Mouse (Mus musculus) heart, embryonic 11.5 days (tissue): ENCODE data around the gene Islr2. TPM values are rescaled to one million over a fixed set of nuclear protein-coding genes. Genes with fewer than 3 reads are reported as not detected.

Source experiments
- ATAC-seq: fragments of 200-750 bp; cut with Nextera tagmentation; replicated peaks from 2 replicates; pipeline ENCODE4 v1.8.0; 2017; ENCODE audit warnings: moderate library complexity; ENCODE audit not compliant: insufficient number of reproducible peaks, low FRiP score, low TSS enrichment
- H3K27ac ChIP-seq: fragments of 300-500 bp; sonication (generic); 2 replicates; pipeline ENCODE4 v1.5.1; 2014; ENCODE audit warnings: mild to moderate bottlenecking, low read depth, low read length
- H3K27me3 ChIP-seq: fragments of 300-500 bp; sonication (generic); 2 replicates; pipeline ENCODE4 v1.6.1; 2014; ENCODE audit warnings: mild to moderate bottlenecking, low read length, mixed read lengths; ENCODE audit not compliant: control insufficient read depth, insufficient read depth
- H3K36me3 ChIP-seq: fragments of 300-500 bp; sonication (generic); 2 replicates; pipeline ENCODE4 v1.6.1; 2014; ENCODE audit warnings: mild to moderate bottlenecking, low read length, moderate library complexity, mixed read lengths; ENCODE audit not compliant: control insufficient read depth, insufficient read depth
- H3K4me1 ChIP-seq: fragments of 300-500 bp; sonication (generic); 2 replicates; pipeline ENCODE4 v1.6.1; 2014; ENCODE audit warnings: low read length; ENCODE audit not compliant: control insufficient read depth, insufficient read depth
- H3K4me2 ChIP-seq: fragments of 300-500 bp; sonication (generic); 2 replicates; pipeline ENCODE4 v1.6.1; 2014; ENCODE audit warnings: mild to moderate bottlenecking, moderate library complexity
- H3K4me3 ChIP-seq: fragments of 300-500 bp; sonication (generic); 2 replicates; pipeline ENCODE4 v1.5.1; 2014; ENCODE audit warnings: low read depth, low read length
- H3K9ac ChIP-seq: fragments of 300-500 bp; sonication (generic); 2 replicates; pipeline ENCODE4 v1.6.1; 2014; ENCODE audit warnings: mild to moderate bottlenecking, low read depth, low read length, moderate library complexity
- H3K9me3 ChIP-seq: fragments of 300-500 bp; sonication (generic); replicated peaks from 2 replicates; pipeline ENCODE4 v1.6.1; 2016; ENCODE audit warnings: low read length; ENCODE audit not compliant: control insufficient read depth
- WGBS: fragments of 180-500 bp; shearing (Covaris S2); extraction: QIAGEN DNeasy Blood & Tissue Kit; methylation state at CpG from one replicate; pipeline ENCODE4 v1.1.7; 2014; ENCODE audit not compliant: insufficient replicate concordance; 5-methylcytosine and 5-hydroxymethylcytosine counted together
- polyA plus RNA-seq: library from polyadenylated mRNA; unstranded; fragments of >200 nt; fragmentation: Nextera tagmentation; extraction: Ambion mirVana; gene quantifications from 2 replicates; pipeline ENCODE4 v1.2.1, GENCODE M21; 2014

Islr2 gene
- polyA plus RNA-seq, 1 experiment from 2014 or later, result 0.19 TPM

- Histone ChIP-seq H3K4me3 (no peak overlapping the region), H3K27me3 (no peaks in the 10 kb centered on the region), H3K36me3 (peaks cover 25% of the 10 kb centered on the region), H3K4me2 (no peak overlapping the region), H3K27ac (no peak overlapping the region), H3K4me1 (peaks cover 11% of the 10 kb centered on the region), H3K9me3 (no peaks in the 10 kb centered on the region), H3K9ac (no peak overlapping the region)
- no peak for ATAC-seq
- WGBS, result 92% methylated on average over 9 of the region's 9 CpGs
Measured at GRCm38 (mm10) chr9:58228777-58229466, 24.8 kb upstream of the Islr2 start.

- Histone ChIP-seq H3K4me1 (no peaks in the 10 kb centered on the region), H3K36me3 (peaks cover 32% of the 10 kb centered on the region), H3K9ac (0 out of 2 replicates have a peak overlapping the region, but pooled peaks have one; percentile 16), H3K4me3 (no peak overlapping the region), H3K9me3 (no peaks in the 10 kb centered on the region), H3K27ac (no peak overlapping the region), H3K4me2 (no peak overlapping the region), H3K27me3 (no peaks in the 10 kb centered on the region)
- no peak for ATAC-seq
- WGBS, result 55% methylated on average over 9 of the region's 9 CpGs
Measured at GRCm38 (mm10) chr9:58225915-58226913, 22.1 kb upstream of the Islr2 start.

- H3K4me2 ChIP-seq, result no peak overlapping the region
- H3K36me3 ChIP-seq, result peaks cover 21% of the 10 kb centered on the region
- ATAC-seq, result no peak
- WGBS, result 86% methylated on average over 2 of the region's 2 CpGs
- no peaks in the 10 kb centered on the region for H3K9me3 ChIP-seq
- no peak overlapping the region for H3K4me3 ChIP-seq
- no peak overlapping the region for H3K9ac ChIP-seq
- H3K27ac ChIP-seq, result no peak overlapping the region
- H3K4me1 ChIP-seq, result no peaks in the 10 kb centered on the region
- no peaks in the 10 kb centered on the region for H3K27me3 ChIP-seq
Measured at GRCm38 (mm10) chr9:58224356-58224755, 20.2 kb upstream of the Islr2 start.

GRCm38 (mm10) chr9:58220218-58220903 lies 16.2 kb upstream of the Islr2 start:
- no peaks in the 10 kb centered on the region for H3K27me3 ChIP-seq
- H3K4me1 ChIP-seq, result no peaks in the 10 kb centered on the region
- ATAC-seq, result no peak
- WGBS, result 69% methylated on average over 24 of the region's 24 CpGs
- no peak overlapping the region for H3K27ac ChIP-seq
- H3K36me3 ChIP-seq, result peaks cover 6% of the 10 kb centered on the region
- no peak overlapping the region for H3K9ac ChIP-seq
- no peak overlapping the region for H3K4me3 ChIP-seq
- no peak overlapping the region for H3K4me2 ChIP-seq
- H3K9me3 ChIP-seq, result no peaks in the 10 kb centered on the region

GRCm38 (mm10) chr9:58218539-58218938 lies 14.4 kb upstream of the Islr2 start:
- Histone ChIP-seq H3K4me2 (no peak overlapping the region), H3K36me3 (peaks cover 6% of the 10 kb centered on the region), H3K4me1 (peaks cover 10% of the 10 kb centered on the region), H3K9me3 (no peaks in the 10 kb centered on the region), H3K4me3 (no peak overlapping the region), H3K27ac (no peak overlapping the region), H3K9ac (no peak overlapping the region), H3K27me3 (no peaks in the 10 kb centered on the region)
- WGBS, result 79% methylated on average over 3 of the region's 3 CpGs
- ATAC-seq, result no peak

- no peak for ATAC-seq
Measured at GRCm38 (mm10) chr9:58216402-58216801, 12.3 kb upstream of the Islr2 start.

GRCm38 (mm10) chr9:58214519-58215180 lies 10.5 kb upstream of the Islr2 start:
- ATAC-seq, result no peak
- Histone ChIP-seq H3K9ac (no peak overlapping the region), H3K4me2 (no peak overlapping the region), H3K27me3 (no peaks in the 10 kb centered on the region), H3K27ac (no peak overlapping the region), H3K4me3 (no peak overlapping the region), H3K4me1 (peaks cover 28% of the 10 kb centered on the region), H3K36me3 (no peaks in the 10 kb centered on the region), H3K9me3 (no peaks in the 10 kb centered on the region)
- 56% methylated on average over 8 of the region's 8 CpGs for whole genome bisulfite sequencing

More at GRCm38 (mm10) chr9:58216402-58216801, 12.3 kb upstream of the Islr2 start:
- Histone ChIP-seq H3K4me3 (no peak overlapping the region), H3K9me3 (no peaks in the 10 kb centered on the region), H3K27ac (no peak overlapping the region), H3K4me1 (peaks cover 16% of the 10 kb centered on the region), H3K9ac (no peak overlapping the region), H3K4me2 (no peak overlapping the region), H3K27me3 (no peaks in the 10 kb centered on the region), H3K36me3 (peaks cover 1% of the 10 kb centered on the region)
- WGBS, result 54% methylated on average over 6 of the region's 6 CpGs

- ATAC-seq, result no peak
- no peaks in the 10 kb centered on the region for H3K36me3 ChIP-seq
- peaks cover 28% of the 10 kb centered on the region for H3K4me1 ChIP-seq
- no peak overlapping the region for H3K27ac ChIP-seq
- H3K9ac ChIP-seq, result no peak overlapping the region
- H3K4me2 ChIP-seq, result no peak overlapping the region
- no peaks in the 10 kb centered on the region for H3K27me3 ChIP-seq
- H3K4me3 ChIP-seq, result no peak overlapping the region
- H3K9me3 ChIP-seq, result no peaks in the 10 kb centered on the region
- 18% methylated on average over 5 of the region's 5 CpGs for WGBS
Measured at GRCm38 (mm10) chr9:58213865-58214264, 9.7 kb upstream of the Islr2 start.
